Mouse (Mus musculus) layer of hippocampus, adult 8-10 months (tissue): Measurements from ENCODE around the gene Bola2. TPM values are rescaled to one million over a fixed set of nuclear protein-coding genes. Genes with fewer than 3 reads are reported as not detected.

Source experiments
- total RNA-seq, 4 experiments: library from RNA; stranded (reverse); gene quantifications; 2 replicates each; pipeline ENCODE4 v1.2.4; 2022

The Bola2 gene
- total RNA-seq, 4 experiments from 2014 or later = 73.9 to 105 (median 92.5) TPM

Other genes with a start within 250 kb of the Bola2 start
- 1 to 10 TPM in 3 of 4 experiments, under 1 TPM in 1; 0.99 to 5.6 (median 1.2) TPM for gene Atp2a1, start 232.3 kb upstream of the Bola2 start, total RNA-seq
- gene Sh2b1, start 220.0 kb upstream of the Bola2 start, total RNA-seq = 10 to 100 TPM; 66.0 to 70.3 (median 67.3) TPM
- 10 to 100 TPM; 68.9 to 84.1 (median 80.1) TPM for gene Tufm, start 208.0 kb upstream of the Bola2 start, total RNA-seq
- 100 to 1,000 TPM; 113 to 133 (median 125) TPM for gene Atxn2l, start 192.0 kb upstream of the Bola2 start, total RNA-seq
- gene Eif3c, start 129.0 kb upstream of the Bola2 start, total RNA-seq = 100 to 1,000 TPM; 166 to 196 (median 174) TPM
- gene Apobr, start 110.5 kb upstream of the Bola2 start, total RNA-seq = 1 to 10 TPM in 2 of 4 experiments, under 1 TPM in 2; 0.41 to 3.3 (median 1.6) TPM
- 10 to 100 TPM; 31.7 to 46.5 (median 42.0) TPM for gene Cln3, start 109.6 kb upstream of the Bola2 start, total RNA-seq
- not detected for gene Il27, start 100.5 kb upstream of the Bola2 start, total RNA-seq
- 10 to 100 TPM; 10.4 to 15.3 (median 13.2) TPM for gene Nupr1, start 64.5 kb upstream of the Bola2 start, total RNA-seq
- 10 to 100 TPM; 21.7 to 34.8 (median 33.7) TPM for gene Sgf29, start 46.1 kb upstream of the Bola2 start, total RNA-seq
- gene Sult1a1, start 19.0 kb upstream of the Bola2 start, total RNA-seq = 10 to 100 TPM in 1 of 4 experiments, 1 to 10 TPM in 3; 6.6 to 13.0 (median 8.6) TPM
- gene Slx1b, start 383 bp downstream of the Bola2 start, total RNA-seq = 10 to 100 TPM; 19.7 to 21.0 (median 20.1) TPM
- gene Coro1a, start 12.4 kb downstream of the Bola2 start, total RNA-seq = 100 to 1,000 TPM; 119 to 166 (median 141) TPM
- 100 to 1,000 TPM; 165 to 197 (median 178) TPM for gene Mapk3, start 64.2 kb downstream of the Bola2 start, total RNA-seq
- gene Gdpd3, start 70.9 kb downstream of the Bola2 start, total RNA-seq = 1 to 10 TPM; 4.4 to 7.9 (median 5.0) TPM
- gene Ypel3, start 81.6 kb downstream of the Bola2 start, total RNA-seq = 100 to 1,000 TPM; 236 to 283 (median 255) TPM
- 1 to 10 TPM in 3 of 4 experiments, under 1 TPM in 1; 0.43 to 1.5 (median 1.2) TPM for gene Tbx6, start 86.1 kb downstream of the Bola2 start, total RNA-seq
- gene Ppp4c, start 97.1 kb downstream of the Bola2 start, total RNA-seq = 10 to 100 TPM; 49.5 to 55.7 (median 51.9) TPM
- 10 to 100 TPM; 57.3 to 67.6 (median 62.6) TPM for gene Fam57b, start 102.3 kb downstream of the Bola2 start, total RNA-seq
- not detected for gene 4930451I11Rik, start 136.2 kb downstream of the Bola2 start, total RNA-seq
- 10 to 100 TPM; 17.6 to 20.0 (median 18.7) TPM for gene Doc2a, start 152.0 kb downstream of the Bola2 start, total RNA-seq
- 10 to 100 TPM; 25.6 to 44.7 (median 36.2) TPM for gene Hirip3, start 166.6 kb downstream of the Bola2 start, total RNA-seq
- gene Ino80e, start 167.0 kb downstream of the Bola2 start, total RNA-seq = 10 to 100 TPM; 46.3 to 59.5 (median 56.1) TPM
- gene Taok2, start 189.3 kb downstream of the Bola2 start, total RNA-seq = 100 to 1,000 TPM; 146 to 179 (median 151) TPM
- gene Tmem219, start 227.5 kb downstream of the Bola2 start, total RNA-seq = 10 to 100 TPM; 21.8 to 34.3 (median 25.6) TPM
- gene Kctd13, start 233.5 kb downstream of the Bola2 start, total RNA-seq = 100 to 1,000 TPM; 137 to 173 (median 161) TPM